Mouse (Mus musculus): ENCODE measurements around the gene Cyp20a1. TPM values are rescaled to one million over a fixed set of nuclear protein-coding genes. Genes with fewer than 3 reads are reported as not detected.

The Cyp20a1 gene
- 10 to 100 TPM; 11.9 to 12.2 TPM for total RNA-seq (2021)

DNA sequence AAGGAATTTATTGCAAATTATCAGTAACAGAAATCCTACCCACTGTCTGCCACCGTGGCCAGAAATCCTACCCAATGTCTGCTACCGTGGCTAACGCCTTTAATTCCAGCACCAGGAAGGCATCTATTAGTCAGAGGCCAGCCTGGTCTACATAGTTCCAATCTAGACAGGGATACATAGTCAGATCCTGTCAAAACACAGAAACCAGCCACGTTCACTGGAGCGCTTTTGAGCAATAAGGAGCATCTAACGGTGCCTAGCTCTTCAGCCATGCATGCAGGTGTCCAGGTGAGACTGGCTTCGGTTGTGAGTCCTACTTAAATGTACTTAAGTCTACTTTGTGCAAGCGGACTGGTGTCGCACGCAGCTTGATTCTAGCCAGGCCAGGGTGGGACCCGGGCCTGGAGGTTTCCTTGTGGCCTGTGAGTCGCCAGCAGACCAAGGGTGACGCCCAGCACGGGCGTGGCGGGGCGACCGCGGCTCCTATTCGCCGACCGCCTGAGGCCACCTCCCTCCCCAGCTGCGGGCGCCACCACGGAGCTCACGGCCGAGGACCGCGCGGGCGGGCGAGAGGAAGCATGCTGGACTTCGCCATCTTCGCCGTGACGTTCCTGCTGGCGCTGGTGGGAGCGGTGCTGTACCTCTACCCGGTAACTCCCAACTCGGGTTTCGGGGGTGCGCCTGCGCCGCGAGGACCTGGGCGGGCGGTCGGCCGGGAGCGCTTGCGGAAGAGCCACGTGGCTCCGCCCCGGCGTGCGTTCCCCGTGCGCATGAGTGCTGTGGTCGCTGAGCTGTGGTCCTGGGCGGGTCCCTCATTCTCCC lies at the start of gene Cyp20a1:
Gene Cyp20a1 (plus strand): TSS at position 516 of the 822 bp plus-strand sequence.
- DNase-seq (ENCODE audit: extremely low spot score in 1 of 2, low spot score in 1 of 2) = peak; percentile 81 to 92

DNA sequence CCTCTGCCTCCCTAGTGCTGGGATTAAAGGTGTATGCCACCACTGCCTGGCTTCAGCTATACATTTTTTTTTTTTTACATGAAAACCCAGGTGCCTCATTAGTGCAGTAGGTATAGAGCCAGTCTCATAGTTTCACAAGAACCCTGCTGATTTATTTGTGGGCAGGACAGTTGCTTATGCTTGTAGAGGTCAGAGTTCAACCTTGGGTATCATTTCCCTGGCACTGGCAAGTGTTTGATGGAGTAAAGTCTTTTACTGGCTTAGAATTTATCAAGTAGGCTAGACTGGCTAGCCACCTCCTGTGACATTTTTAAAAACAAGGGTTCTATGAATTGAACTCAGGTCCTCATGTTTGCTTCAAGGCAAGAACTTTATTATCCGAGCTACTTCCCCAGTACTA lies 49.2 kb upstream of the Cyp20a1 start:
- DNase-seq (ENCODE audit: extremely low spot score in 1 of 2, low spot score in 1 of 2) = no peak

GRCm38 (mm10) chr1:60343630-60344455 lies 720 bp downstream of the Cyp20a1 start:
- no peak for DNase-seq (ENCODE audit: extremely low spot score in 1 of 2, low spot score in 1 of 2)

GRCm38 (mm10) chr1:60344670-60345069 lies 1.5 kb downstream of the Cyp20a1 start:
- no peak for DNase-seq (ENCODE audit: extremely low spot score in 1 of 2, low spot score in 1 of 2)

GRCm38 (mm10) chr1:60345712-60346111 lies 2.6 kb downstream of the Cyp20a1 start:
- DNase-seq (ENCODE audit: extremely low spot score in 1 of 2, low spot score in 1 of 2) = no peak

DNA sequence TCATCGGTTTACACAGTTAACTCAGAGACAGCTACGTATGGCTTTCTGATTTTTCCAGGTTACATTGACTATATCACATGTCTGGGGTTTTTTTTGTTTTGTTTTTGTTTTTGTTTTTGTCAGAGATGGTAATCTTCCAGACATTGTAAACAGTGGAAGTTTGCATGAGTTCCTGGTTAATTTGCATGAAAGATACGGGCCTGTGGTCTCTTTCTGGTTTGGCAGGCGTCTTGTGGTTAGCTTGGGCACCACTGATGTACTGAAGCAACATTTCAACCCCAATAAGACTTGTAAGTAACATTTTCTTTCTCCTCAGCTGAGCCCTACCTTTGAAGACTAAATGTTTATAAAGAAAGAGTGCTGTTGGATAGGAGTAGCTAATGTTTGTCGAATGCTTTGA lies 9.7 kb downstream of the Cyp20a1 start:
- DNase-seq (ENCODE audit: extremely low spot score in 1 of 2, low spot score in 1 of 2) = no peak

GRCm38 (mm10) chr1:60361626-60362025 lies 18.5 kb downstream of the Cyp20a1 start:
- DNase-seq (ENCODE audit: extremely low spot score in 1 of 2, low spot score in 1 of 2) = no peak

GRCm38 (mm10) chr1:60376556-60376955 lies 33.4 kb downstream of the Cyp20a1 start:
- DNase-seq (ENCODE audit: extremely low spot score in 1 of 2, low spot score in 1 of 2) = no peak

DNA sequence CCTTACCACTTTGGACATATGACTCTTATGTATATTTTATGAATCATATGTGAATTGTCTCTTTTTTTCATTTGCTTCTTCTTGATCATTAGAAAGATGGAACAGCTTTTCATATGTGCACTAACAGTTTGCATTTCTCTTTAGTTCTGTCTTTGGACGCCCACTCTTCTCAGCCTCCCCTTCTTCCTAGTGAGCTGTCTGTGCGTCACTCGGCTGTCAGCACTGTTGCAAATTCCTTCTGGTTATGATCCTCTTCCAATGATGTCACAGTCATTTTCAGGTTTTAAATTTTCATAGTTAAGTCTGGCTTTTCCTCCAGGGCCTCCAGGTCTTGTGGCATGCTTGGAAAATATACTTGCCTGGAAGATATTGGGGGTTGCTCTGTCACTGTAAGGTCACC lies 38.8 kb downstream of the Cyp20a1 start:
- no peak for DNase-seq (ENCODE audit: extremely low spot score in 1 of 2, low spot score in 1 of 2)

DNA sequence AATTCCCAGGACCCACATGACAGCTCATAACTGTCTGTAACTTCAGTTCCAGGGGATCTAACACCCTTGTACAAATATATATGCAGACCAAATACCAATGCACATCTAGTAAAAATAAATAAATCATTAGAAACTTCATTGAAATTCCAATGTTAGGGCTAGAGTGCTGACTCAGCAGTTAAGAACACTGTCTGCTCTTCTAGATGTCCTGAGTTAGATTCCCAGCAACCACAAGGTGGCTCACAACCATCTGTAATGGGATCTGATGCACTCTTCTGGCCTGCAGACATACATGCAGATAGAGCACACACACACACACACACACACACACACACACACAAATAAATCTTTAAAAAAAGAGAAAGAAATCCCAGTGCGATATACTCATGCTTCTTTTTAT lies 61.7 kb downstream of the Cyp20a1 start:
- DNase-seq (ENCODE audit: extremely low spot score in 1 of 2, low spot score in 1 of 2) = no peak

DNA sequence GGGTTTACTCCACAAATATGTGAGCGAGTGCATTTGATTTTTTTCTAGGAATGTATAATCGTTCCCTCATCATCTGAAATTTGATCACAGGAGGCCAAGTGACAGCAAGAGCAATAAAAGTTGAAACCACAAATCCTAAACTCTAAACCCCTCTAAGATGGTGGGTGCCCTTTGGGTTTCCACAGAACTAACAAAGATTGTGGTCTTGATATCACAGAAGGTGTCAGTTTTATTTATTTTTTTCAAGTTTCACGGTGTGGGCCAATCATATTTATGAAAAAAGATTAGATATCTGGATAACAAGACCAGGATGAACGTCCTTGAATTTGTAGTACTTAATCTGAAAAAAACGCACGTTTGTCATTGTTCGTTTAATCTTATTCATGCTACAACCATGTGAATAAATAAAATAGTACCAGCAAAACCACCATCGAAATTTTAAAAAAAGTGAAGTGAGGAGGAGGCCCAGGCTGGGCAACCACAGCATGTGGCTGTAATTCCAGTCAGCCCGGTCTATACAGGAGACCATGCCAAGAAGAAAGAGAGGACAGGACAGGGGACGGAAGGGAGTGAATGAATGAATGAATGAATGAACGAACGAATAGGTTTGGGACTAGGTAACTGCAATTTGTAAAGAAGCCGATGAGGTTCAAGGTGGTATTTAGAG lies 65.5 kb downstream of the Cyp20a1 start:
- no peak for DNase-seq (ENCODE audit: extremely low spot score in 1 of 2, low spot score in 1 of 2)

DNA sequence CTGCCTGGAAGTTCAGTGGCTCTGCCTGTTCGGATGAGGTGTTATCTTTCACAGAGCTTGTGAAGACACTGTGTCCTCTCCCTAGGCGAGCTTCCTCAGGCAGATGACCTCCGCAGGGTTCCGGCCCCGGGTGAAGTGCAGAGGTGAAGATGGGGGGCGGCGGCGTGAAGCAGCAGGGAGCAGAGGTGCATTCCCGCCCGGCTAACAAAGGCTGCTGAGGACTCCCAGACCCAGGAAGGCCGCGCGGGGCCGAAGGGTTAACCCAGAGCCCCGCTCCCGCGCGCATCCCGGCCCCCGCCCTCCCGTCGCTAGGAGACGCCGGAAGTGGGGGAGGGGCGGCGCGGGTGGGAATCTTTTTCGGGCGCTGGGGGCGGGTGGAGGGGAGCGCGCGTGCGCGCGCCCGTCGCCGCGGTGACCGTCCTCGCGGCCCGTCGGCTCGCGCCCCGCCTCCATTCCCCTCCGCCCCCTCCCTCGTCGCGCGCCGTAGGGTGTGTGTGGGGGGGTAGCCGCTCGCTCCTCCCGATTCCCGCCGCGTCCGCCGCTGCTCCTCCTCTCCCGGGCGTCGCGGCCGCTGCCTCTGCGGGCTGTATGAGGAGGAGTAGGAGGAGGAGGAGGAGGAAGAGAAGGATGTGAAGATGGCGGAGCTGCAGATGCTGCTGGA lies 66.2 kb downstream of the Cyp20a1 start, which contains the start of gene Abi2:
Gene Abi2 (plus strand): TSS at position 452 of the 661 bp plus-strand sequence.
- DNase-seq (ENCODE audit: extremely low spot score in 1 of 2, low spot score in 1 of 2) = peak; percentile 88 to 91

DNA sequence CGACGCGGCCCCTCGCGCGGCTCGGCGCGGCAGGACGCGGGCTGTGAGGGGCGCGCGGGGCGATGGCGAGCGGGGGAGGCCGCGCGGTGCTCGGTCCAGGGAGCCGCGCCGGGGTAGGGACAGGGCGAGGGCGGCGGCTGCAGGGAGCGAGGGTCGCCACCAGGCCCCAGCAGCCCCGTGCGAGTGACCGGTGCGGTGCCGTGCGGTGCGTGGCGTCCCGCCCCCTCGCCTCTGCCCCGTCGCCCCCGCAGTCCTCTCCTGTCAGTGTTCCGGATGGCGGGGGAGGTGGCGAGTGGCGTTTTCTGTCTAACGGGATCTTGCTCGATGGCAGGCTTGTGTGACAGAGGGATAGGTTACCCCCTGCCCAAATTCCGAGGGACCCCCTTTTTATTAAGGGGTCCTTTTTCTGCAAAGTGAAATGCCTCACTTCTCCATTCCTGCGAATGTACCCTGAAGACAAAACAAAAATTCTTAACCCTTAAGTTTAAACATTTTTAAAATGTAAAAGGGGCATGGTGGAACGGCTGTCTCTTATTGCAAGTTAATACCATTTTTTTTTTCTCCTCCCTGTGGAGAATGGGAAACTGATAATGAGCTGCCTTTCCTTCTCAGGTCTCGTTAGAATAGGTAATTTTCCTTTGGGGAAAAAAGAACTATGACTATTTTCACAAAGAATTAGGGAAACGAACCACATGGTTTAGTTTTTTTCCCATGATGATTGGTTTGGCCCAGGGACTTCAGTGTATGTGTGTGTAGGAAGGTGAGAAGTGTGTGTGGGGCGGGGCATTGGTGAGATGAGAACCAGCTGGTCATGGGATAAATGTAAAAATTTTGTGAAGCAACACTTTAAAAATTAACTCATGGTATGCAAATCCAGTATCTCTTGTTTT lies 67.0 kb downstream of the Cyp20a1 start:
- DNase-seq (ENCODE audit: extremely low spot score in 1 of 2, low spot score in 1 of 2) = peak in 1 of 2 experiments; percentile 20

- DNase-seq (ENCODE audit: extremely low spot score in 1 of 2, low spot score in 1 of 2) = no peak
These were observed 73.6 kb downstream of the Cyp20a1 start for GRCm38 (mm10) chr1:60416724-60417123.

DNA sequence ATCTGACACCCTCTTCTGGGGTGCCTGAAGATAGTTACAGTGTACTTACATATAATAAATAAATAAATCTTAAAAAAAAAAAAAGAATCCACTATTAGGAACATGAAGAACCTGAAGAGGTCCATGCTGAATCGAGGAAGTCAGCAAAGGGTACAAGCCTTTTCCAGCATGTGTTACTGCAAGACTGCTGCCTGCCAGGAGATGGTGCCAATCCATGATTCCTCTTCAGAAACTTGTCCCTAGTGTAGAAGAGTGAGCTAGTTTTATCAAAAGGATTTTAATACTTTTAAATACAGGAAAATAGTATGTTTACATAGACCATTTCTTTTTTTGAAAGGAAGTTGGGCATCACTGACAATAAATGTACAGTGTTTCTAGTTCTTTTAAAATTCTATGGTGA lies 80.8 kb downstream of the Cyp20a1 start:
- no peak for DNase-seq (ENCODE audit: extremely low spot score in 1 of 2, low spot score in 1 of 2)

DNA sequence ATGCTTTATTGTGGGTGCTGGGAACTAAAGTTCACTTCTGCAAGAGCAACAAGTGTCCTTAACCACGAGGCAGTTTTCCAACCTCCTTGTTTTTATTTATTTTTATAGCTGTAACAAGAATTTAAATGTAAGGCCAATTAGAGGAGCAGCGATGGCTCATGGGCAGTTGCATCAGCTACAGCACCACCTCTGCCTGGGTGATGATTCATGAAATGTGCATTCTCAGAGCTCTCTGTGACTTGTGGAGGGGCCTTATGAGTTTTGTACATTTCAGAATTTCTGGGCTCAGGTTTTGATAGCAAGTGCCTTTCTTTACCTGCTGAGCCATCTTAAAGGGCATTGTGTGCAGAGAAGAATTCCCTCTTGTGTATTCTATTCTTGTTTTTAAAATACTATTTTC lies 85.2 kb downstream of the Cyp20a1 start:
- no peak for DNase-seq (ENCODE audit: extremely low spot score in 1 of 2, low spot score in 1 of 2)

DNA sequence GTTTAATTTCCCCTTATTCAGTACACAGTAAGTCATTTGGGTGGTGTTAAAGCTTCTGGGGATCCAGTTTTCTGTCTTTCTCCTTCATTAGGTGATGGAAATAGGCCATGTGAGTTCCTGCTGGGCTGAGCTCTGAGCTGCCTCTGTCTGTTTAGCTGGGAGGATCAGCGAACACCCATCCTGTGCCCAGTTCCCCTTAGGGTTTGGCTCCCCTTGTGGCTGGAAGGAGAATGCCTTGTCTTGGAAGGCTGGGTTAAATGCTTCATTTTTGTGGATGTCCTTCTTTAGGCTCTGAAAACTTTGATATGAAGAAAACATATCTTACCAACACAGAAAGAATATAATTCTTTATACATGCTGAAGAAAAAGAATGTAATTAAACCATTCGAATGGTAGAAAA lies 85.8 kb downstream of the Cyp20a1 start:
- no peak for DNase-seq (ENCODE audit: extremely low spot score in 1 of 2, low spot score in 1 of 2)

DNA sequence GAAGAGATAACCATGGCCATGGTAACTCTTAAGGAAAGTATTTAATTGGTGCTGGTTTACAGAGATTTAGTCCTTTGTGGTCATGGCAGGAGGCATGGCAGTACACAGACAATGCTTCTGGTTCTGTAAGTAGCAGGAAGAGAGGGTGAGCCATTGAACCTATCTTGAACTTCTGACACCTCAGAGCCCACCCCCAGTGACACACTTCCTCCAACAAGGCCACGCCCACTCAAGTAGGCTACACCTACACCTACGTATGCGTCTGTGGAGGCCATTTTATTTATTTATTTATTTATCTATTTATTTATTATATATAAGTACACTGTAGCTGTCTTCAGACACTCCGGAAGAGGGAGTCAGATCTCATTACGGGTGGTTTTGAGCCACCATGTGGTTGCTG lies 88.4 kb downstream of the Cyp20a1 start:
- DNase-seq (ENCODE audit: extremely low spot score in 1 of 2, low spot score in 1 of 2) = no peak

- DNase-seq (ENCODE audit: extremely low spot score in 1 of 2, low spot score in 1 of 2) = no peak
These were observed 89.4 kb downstream of the Cyp20a1 start for GRCm38 (mm10) chr1:60432497-60432896.
